Mouse (Mus musculus): ENCODE data around the gene Dirc2. TPM values are rescaled to one million over a fixed set of nuclear protein-coding genes. Genes with fewer than 3 reads are reported as not detected.

Gene Dirc2
- polyA plus RNA-seq, 1 experiment from 2014 or later, result 17.0 TPM

DNA sequence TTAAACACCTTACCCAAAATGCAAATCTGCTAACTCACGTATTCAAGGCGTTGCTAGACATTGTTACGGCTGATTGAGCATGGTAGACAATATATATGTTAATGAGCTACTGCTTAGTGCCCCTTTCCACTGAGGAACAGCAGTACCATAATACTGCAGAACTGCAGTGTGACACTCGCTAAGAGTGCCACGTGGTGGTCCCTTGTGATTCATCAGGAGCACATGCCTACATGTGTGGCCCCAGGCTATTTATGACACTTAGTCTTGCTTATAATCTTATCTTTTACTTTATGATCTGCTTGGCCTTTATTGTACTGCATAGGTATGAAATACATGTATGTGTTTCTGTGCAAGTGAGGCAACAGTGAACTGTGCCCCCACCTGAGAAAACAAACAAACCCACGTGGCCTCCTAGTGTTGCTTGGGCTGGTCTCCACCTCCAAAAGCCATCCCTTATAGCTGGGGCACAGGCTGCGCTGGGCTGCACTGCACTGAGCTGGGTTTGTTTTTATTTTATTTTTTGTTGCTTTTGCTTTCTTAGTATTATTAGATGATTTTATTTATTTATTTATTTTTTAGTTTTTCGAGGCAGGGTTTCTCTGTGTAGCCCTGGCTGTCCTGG lies 18.5 kb upstream of the Dirc2 start:
- Histone ChIP-seq H3K27me3 (no peaks in the 10 kb centered on the region), H3K9me3 (no peaks in the 10 kb centered on the region), H3K4me1 (replicated peaks) (no peaks in the 10 kb centered on the region), H3K4me3 (replicated peaks) (no peak overlapping the region), H3K4me2 (no peak overlapping the region), H3K9ac (replicated peaks) (no peak overlapping the region), H3K27ac (no peak overlapping the region), H3K36me3 (peaks cover 26% of the 10 kb centered on the region)
- WGBS, result 90% methylated on average over 8 of the region's 8 CpGs
- no peak for ATAC-seq (ENCODE audit: insufficient number of reproducible peaks, insufficient read depth, low FRiP score, low TSS enrichment, low read depth)

DNA sequence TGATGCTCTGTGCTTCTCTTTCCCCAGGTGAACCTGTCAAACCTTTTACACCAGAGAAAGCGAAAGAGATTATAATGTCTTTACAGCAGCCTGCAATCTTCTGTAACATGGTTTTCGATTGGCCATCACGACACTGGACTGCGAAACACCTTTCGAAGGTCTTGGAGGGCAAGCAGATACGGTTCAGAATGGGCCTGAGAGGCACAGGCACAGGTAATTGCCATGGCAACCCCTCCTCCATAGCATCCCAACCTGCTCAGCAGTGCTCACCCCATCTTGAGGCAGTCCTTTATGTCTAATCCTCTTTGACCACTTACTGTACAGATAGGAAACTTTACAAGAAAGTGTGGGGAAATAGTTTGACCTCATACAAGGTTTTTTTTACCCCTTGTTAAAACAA lies 18.0 kb upstream of the Dirc2 start:
- H3K27me3 ChIP-seq, result no peaks in the 10 kb centered on the region
- H3K4me1 ChIP-seq (replicated peaks), result no peaks in the 10 kb centered on the region
- 89% methylated on average over 6 of the region's 6 CpGs for WGBS
- H3K27ac ChIP-seq, result no peak overlapping the region
- no peaks in the 10 kb centered on the region for H3K9me3 ChIP-seq
- no peak for ATAC-seq (ENCODE audit: insufficient number of reproducible peaks, insufficient read depth, low FRiP score, low TSS enrichment, low read depth)
- H3K4me2 ChIP-seq, result no peak overlapping the region
- peaks cover 26% of the 10 kb centered on the region for H3K36me3 ChIP-seq
- no peak overlapping the region for H3K4me3 ChIP-seq (replicated peaks)
- no peak overlapping the region for H3K9ac ChIP-seq (replicated peaks)

DNA sequence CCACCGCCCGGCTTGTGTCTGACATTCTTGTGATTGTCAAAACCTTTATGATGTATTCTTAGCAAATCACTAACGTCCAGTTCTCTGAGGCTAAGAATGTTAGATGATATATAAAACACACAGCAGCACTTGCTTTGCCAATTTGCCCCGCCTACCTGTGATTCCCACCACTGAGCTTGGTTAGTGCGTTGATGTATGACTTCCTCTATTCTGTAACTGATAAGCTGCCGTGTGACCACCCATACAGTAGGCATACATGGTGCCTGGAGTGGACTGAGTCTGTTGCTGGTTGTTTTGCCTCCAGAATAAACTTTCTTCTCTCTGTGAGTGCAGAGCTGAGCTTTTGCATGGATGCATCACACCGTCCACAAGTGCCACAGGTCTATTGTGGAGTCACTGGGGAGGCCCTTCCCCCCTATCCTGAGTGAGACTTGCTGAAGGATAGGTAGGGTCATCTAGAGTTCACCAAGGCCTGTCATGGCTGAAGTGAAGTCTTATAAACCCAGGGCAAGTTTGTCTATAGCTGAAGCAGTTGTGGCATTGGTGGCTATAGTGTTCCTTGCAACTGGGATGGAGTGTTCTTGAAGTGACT lies 15.1 kb upstream of the Dirc2 start:
- Histone ChIP-seq H3K36me3 (peaks cover 12% of the 10 kb centered on the region; the same call in 1 of the 2 replicates), H3K4me2 (no peak overlapping the region), H3K4me1 (replicated peaks) (no peaks in the 10 kb centered on the region), H3K9ac (replicated peaks) (no peak overlapping the region), H3K27ac (no peak overlapping the region), H3K27me3 (no peaks in the 10 kb centered on the region), H3K4me3 (replicated peaks) (no peak overlapping the region), H3K9me3 (no peaks in the 10 kb centered on the region)
- 85% methylated on average over 7 of the region's 7 CpGs for WGBS
- ATAC-seq (ENCODE audit: insufficient number of reproducible peaks, insufficient read depth, low FRiP score, low TSS enrichment, low read depth), result no peak

DNA sequence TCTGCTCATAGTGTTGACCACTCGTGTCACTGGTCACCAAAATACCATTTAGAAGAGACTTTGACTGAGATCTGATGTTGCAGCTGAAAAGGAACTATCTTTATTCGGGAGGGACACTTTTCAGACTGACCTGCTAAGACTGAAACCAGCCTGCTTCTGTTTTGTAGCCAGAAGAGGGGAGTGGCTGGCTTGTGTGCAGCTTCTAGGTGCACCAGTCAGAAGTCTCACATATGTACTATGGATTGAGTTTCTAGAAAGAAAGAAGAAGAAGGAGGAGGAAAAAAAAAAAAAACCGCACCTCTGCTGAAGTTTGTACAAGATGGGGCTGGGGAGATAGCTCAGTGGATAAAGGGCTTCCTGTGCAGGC lies 14.0 kb upstream of the Dirc2 start:
- Histone ChIP-seq H3K9me3 (no peaks in the 10 kb centered on the region), H3K27me3 (no peaks in the 10 kb centered on the region), H3K9ac (replicated peaks) (no peak overlapping the region), H3K4me3 (replicated peaks) (no peak overlapping the region), H3K4me2 (no peak overlapping the region), H3K4me1 (replicated peaks) (no peaks in the 10 kb centered on the region), H3K27ac (no peak overlapping the region), H3K36me3 (peaks cover 1% of the 10 kb centered on the region; the same call in 1 of the 2 replicates)
- no peak for ATAC-seq (ENCODE audit: insufficient number of reproducible peaks, insufficient read depth, low FRiP score, low TSS enrichment, low read depth)
- 78% methylated on average over 3 of the region's 3 CpGs for WGBS

DNA sequence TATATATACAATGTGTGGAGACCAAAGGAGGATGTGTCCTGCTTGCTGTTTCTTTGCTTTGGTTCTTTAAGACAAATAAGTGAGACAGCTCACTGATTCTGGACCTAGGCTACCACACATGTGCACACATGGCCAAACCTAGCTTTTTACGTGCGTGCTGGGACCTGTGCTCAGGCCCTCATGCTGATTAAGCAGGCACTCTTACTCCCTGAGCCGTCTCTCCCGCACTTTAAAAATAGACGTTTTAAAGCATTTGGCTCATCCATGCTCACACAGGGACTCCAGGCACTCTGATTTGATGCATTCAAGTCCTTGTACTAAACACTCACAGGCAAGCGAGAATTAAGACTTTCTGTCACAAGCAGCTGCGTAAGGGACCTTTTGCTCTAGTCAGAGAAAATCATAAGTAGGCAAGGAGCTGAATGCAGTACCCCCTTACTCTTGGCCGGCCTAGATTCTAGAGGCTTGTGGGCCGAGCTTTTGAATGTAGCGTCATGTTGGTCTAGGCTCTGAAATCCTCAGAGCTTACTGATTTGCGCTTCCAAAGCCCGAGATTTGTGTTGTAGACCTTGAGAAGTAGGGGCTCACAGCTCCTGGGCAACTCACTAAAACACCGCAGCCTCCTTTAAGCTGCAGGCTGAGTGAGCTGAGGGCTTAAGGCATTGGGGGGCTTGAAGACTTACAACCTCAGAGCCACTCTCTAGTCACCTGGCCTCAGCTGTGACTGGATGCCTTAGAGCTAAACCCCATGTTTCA lies 13.5 kb upstream of the Dirc2 start:
- 77% methylated on average over 13 of the region's 13 CpGs for WGBS
- no peak overlapping the region for H3K9ac ChIP-seq (replicated peaks)
- H3K36me3 ChIP-seq, result no peaks in the 10 kb centered on the region; the same call in 1 of the 2 replicates
- H3K27ac ChIP-seq, result no peak overlapping the region
- H3K27me3 ChIP-seq, result no peaks in the 10 kb centered on the region
- H3K4me2 ChIP-seq, result no peak overlapping the region
- no peaks in the 10 kb centered on the region for H3K9me3 ChIP-seq
- ATAC-seq (ENCODE audit: insufficient number of reproducible peaks, insufficient read depth, low FRiP score, low TSS enrichment, low read depth), result no peak
- no peaks in the 10 kb centered on the region for H3K4me1 ChIP-seq (replicated peaks)
- H3K4me3 ChIP-seq (replicated peaks), result no peak overlapping the region

DNA sequence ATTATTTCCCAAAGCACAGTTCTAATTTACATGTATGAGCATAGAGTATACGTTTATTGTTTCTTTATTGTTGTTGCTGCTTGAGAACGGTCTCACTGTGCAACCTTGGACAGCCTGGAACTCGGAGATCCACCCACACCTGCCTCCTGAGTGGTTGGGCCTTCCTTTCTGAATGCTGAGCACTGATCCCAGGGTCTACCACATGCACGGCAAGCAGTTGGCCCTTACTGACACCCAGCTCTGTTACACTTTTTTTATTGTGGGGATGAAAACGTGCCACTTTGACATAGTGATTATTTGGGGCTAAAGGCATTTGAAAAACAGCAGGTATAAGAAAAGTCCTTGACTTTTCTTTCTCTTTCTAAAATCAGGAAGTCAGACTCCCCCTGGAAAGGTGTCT lies 12.5 kb upstream of the Dirc2 start:
- Histone ChIP-seq H3K9me3 (no peaks in the 10 kb centered on the region), H3K4me1 (replicated peaks) (no peaks in the 10 kb centered on the region), H3K9ac (replicated peaks) (no peak overlapping the region), H3K27ac (no peak overlapping the region), H3K4me3 (replicated peaks) (no peak overlapping the region), H3K4me2 (no peak overlapping the region), H3K36me3 (no peaks in the 10 kb centered on the region), H3K27me3 (no peaks in the 10 kb centered on the region)
- WGBS, result 87% methylated on average over 5 of the region's 5 CpGs
- ATAC-seq (ENCODE audit: insufficient number of reproducible peaks, insufficient read depth, low FRiP score, low TSS enrichment, low read depth), result no peak

DNA sequence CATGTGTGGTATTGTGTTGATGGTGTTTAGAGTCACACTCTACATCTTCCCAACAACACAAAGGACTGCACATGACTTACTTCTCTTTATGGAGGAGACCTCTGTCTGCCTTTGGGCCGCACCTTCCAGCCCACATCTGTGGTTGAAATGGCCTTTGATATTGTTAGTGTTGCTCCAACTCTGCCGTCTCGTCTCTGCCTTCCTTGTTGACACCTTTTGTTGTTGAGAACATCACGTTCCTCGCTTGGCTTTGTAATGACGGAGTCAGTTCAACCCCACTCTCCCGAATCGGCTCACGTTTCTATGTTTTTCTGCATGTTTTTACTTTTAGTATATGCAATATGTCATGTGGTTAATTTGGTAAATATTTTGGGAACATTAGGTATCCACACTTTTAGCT lies 11.9 kb upstream of the Dirc2 start:
- Histone ChIP-seq H3K27me3 (no peaks in the 10 kb centered on the region), H3K36me3 (no peaks in the 10 kb centered on the region), H3K4me2 (no peak overlapping the region), H3K27ac (no peak overlapping the region), H3K9me3 (no peaks in the 10 kb centered on the region), H3K9ac (replicated peaks) (no peak overlapping the region), H3K4me1 (replicated peaks) (no peaks in the 10 kb centered on the region), H3K4me3 (replicated peaks) (no peak overlapping the region)
- no peak for ATAC-seq (ENCODE audit: insufficient number of reproducible peaks, insufficient read depth, low FRiP score, low TSS enrichment, low read depth)
- WGBS, result 87% methylated on average over 9 of the region's 9 CpGs

DNA sequence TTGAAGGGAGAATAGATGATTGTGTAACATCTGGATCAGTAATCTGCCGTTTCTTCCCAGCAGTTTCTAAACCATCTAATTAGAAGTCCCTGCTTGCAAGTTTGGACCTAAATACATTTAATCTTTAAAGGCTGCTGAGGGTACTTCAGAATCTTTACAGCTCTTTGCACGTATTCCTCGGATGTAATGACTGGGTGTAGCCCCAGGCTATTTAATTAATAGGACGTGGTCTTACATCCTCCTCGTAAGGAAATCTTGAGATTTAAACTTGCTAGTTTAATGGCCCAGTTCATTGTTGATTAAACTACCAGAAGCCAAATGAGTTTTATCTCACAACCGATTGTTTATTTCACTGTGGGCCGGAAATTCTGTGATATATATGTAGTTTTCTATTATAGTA lies 10.5 kb upstream of the Dirc2 start:
- Histone ChIP-seq H3K27ac (no peak overlapping the region), H3K4me2 (no peak overlapping the region), H3K9ac (replicated peaks) (no peak overlapping the region), H3K4me1 (replicated peaks) (no peaks in the 10 kb centered on the region), H3K36me3 (no peaks in the 10 kb centered on the region), H3K4me3 (replicated peaks) (no peak overlapping the region), H3K9me3 (no peaks in the 10 kb centered on the region), H3K27me3 (no peaks in the 10 kb centered on the region)
- ATAC-seq (ENCODE audit: insufficient number of reproducible peaks, insufficient read depth, low FRiP score, low TSS enrichment, low read depth), result no peak
- 37% methylated on average over 7 of the region's 7 CpGs for WGBS

DNA sequence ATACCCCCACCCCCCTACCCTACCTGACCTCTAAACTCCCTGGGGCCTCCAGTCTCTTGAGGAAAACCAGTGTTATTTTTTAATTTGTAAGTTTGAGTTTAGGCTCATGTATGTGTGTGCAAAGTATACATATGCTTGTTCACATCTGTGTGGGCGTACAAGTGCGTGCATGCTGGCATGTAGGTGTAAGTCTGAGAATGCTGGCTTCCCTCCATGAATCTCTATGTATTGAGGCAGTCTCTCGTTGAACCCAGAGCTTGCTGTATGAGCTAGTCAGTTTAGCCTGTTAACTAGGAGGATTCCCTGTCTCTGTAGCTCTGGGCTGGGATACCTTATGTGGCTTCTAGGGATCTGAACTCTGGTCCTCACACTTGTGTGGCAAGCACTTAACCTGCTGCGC lies 8.6 kb upstream of the Dirc2 start:
- Histone ChIP-seq H3K27ac (no peak overlapping the region), H3K27me3 (no peaks in the 10 kb centered on the region), H3K4me2 (no peak overlapping the region), H3K36me3 (no peaks in the 10 kb centered on the region), H3K4me1 (replicated peaks) (no peaks in the 10 kb centered on the region), H3K4me3 (replicated peaks) (no peak overlapping the region), H3K9me3 (no peaks in the 10 kb centered on the region), H3K9ac (replicated peaks) (no peak overlapping the region)
- WGBS, result 93% methylated on average over 4 of the region's 4 CpGs
- no peak for ATAC-seq (ENCODE audit: insufficient number of reproducible peaks, insufficient read depth, low FRiP score, low TSS enrichment, low read depth)

DNA sequence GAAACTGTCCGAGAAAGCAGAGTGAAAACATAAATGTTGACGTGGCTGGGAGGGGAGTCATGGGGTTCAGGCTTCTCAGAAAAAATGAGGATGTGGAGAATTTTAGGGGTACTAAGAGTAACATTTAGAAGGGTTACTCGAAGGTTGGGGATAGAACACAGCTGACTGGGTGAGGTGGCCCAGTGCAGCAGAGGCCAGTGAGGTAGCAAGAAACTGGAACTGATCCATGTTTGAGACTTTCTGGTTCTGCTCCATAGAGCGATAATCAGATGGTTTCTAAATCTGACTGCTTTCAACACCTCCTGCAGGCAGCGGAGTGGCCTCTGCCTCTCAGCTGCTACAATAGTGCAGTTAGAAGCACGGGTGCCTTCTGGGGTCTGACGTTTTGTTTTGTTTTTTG lies 7.6 kb upstream of the Dirc2 start:
- no peak overlapping the region for H3K4me3 ChIP-seq (replicated peaks)
- no peaks in the 10 kb centered on the region for H3K36me3 ChIP-seq
- 91% methylated on average over 7 of the region's 7 CpGs for WGBS
- H3K4me1 ChIP-seq (replicated peaks), result no peaks in the 10 kb centered on the region
- H3K4me2 ChIP-seq, result no peak overlapping the region
- H3K9me3 ChIP-seq, result no peaks in the 10 kb centered on the region
- no peaks in the 10 kb centered on the region for H3K27me3 ChIP-seq
- H3K9ac ChIP-seq (replicated peaks), result no peak overlapping the region
- no peak for ATAC-seq (ENCODE audit: insufficient number of reproducible peaks, insufficient read depth, low FRiP score, low TSS enrichment, low read depth)
- no peak overlapping the region for H3K27ac ChIP-seq

DNA sequence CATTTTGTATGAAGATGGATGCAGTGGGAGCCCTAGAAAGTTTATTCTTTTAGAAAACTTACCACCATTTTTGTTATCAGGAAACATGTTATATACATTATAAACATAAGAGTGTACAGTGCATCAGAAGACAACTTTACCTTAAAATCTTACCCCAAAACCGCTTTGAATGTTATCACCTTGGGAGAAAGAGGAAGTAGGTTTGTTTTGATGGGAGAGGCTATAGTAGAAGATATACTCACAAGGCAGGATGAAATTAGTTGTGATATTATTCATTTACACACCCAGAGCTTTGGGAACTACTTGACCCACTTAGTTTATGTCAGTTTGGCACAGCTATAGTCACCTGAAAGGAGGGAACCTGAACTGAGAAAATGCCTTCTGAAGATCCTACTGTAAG lies 6.7 kb upstream of the Dirc2 start:
- H3K9ac ChIP-seq (replicated peaks), result no peak overlapping the region
- no peak overlapping the region for H3K4me3 ChIP-seq (replicated peaks)
- H3K9me3 ChIP-seq, result no peaks in the 10 kb centered on the region
- ATAC-seq (ENCODE audit: insufficient number of reproducible peaks, insufficient read depth, low FRiP score, low TSS enrichment, low read depth), result no peak
- H3K4me2 ChIP-seq, result no peak overlapping the region
- no peak overlapping the region for H3K27ac ChIP-seq
- H3K36me3 ChIP-seq, result no peaks in the 10 kb centered on the region
- 88% methylated on average over 1 of the region's 1 CpGs for WGBS
- H3K4me1 ChIP-seq (replicated peaks), result peaks cover 5% of the 10 kb centered on the region
- H3K27me3 ChIP-seq, result no peaks in the 10 kb centered on the region
